Comparison of ENCODE assay signal across 10 mouse cellular contexts in the genomic region with DNA sequence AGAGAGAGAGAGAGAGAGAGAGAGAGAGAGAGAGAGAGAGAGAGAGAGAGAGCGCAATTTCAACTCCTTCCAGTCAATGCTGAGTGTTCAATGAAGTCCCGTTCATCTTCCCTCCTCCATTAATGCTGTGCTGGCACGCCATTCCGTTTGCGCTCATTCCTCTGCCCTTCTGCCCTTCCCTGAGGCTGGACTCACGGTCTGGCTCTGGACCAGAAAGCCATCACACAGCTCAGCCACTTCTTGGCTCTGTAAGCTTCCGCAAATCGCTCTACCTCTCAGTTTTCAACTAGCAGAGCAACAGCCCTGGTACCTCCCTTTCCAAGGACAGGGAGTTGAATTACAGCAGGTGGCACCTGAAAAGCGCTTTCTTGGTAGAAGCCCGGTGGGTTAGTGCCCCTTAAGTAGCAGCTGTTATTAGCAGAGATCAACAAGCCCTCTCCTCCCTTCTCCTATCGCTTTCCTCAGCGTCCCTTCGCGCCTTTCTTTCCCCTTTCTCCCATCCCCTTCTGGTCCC. TPM values are rescaled to one million over a fixed set of nuclear protein-coding genes. Genes with fewer than 3 reads are reported as not detected.
DNase-seq lines count a peak whose midpoint lies in the region; ATAC-seq and TF ChIP-seq lines count a peak whose summit lies in the region.
"Had no signal": no experiment of that assay in that cellular context is flagged by ENCODE, and none has a peak within 500 bp of the region (broad histone marks: within the 10 kb centered on the region; RNA-seq: fewer than 3 reads in every experiment).

No protein-coding gene starts in this region.

- H3K4me1 ChIP-seq in heart, embryonic 13.5 days = peaks cover 14% of the 10 kb centered on the region
- 0 out of 2 replicates have a peak, but pooled peaks cover 2% of the 10 kb centered on the region for H3K4me1 ChIP-seq in kidney, postnatal 0 days (replicated peaks; ENCODE audit: insufficient read depth, low read length)

- no peak for ATAC-seq in heart, embryonic 13.5 days (ENCODE audit: extremely low read depth, insufficient number of reproducible peaks, low FRiP score, low TSS enrichment)
- ATAC-seq in kidney, postnatal 0 days (replicated peaks; ENCODE audit: low FRiP score, low read depth) = no peak
- ATAC-seq: Patski had no signal

- no peaks in the 10 kb centered on the region for H3K36me3 ChIP-seq in heart, embryonic 13.5 days
- H3K36me3 ChIP-seq in kidney, postnatal 0 days (ENCODE audit: insufficient read depth, low read length) = no peaks in the 10 kb centered on the region

- H3K4me3 ChIP-seq in heart, embryonic 13.5 days = peak overlapping the region; percentile 41
- H3K4me3 ChIP-seq in kidney, postnatal 0 days (replicated peaks; ENCODE audit: low read depth, low read length) = peak overlapping the region; percentile 31

- peak; percentile 33 for DNase-seq in left cerebral cortex, postnatal 4 days
- no peak for DNase-seq in left cerebral cortex, adult 8-10 months (ENCODE audit: low spot score in 2 of 2)
- DNase-seq in kidney, postnatal 0 days (ENCODE audit: low spot score) = peak; percentile 12
- DNase-seq in lung, postnatal 25 days (ENCODE audit: low spot score) = peak; percentile 22
- no peak for DNase-seq in MN1 (ENCODE audit: low spot score)
- no peak for DNase-seq in right cerebral cortex, postnatal 36 days (ENCODE audit: low spot score in 2 of 2)
- no peak for DNase-seq in ovary, adult 18-20 months (ENCODE audit: low spot score)

- peaks cover 54% of the 10 kb centered on the region for H3K27me3 ChIP-seq in heart, embryonic 13.5 days (replicated peaks)
- no peaks in the 10 kb centered on the region for H3K27me3 ChIP-seq in kidney, postnatal 0 days (ENCODE audit: insufficient read depth, low read length)
- H3K27me3 ChIP-seq: Patski had no signal

- 0 out of 2 replicates have a peak overlapping the region, but pooled peaks have one; percentile 30 for H3K9ac ChIP-seq in heart, embryonic 13.5 days
- H3K9ac ChIP-seq in kidney, postnatal 0 days (ENCODE audit: low read depth, low read length) = no peak overlapping the region

- H3K27ac ChIP-seq in heart, embryonic 13.5 days (replicated peaks) = no peak overlapping the region
- no peak overlapping the region for H3K27ac ChIP-seq in kidney, postnatal 0 days

- TF ChIP-seq CTCF in kidney, postnatal 0 days (IDR thresholded peaks at IDR 0.05; ENCODE audit: low read depth) = no peak

- intact Hi-C loops in left cerebral cortex, postnatal 4 days (cut with DNase I) = loop anchor here (5.0 to 10.0 kb wide), 2 partner anchors 74 to 356 kb away; no protein-coding TSS in a partner anchor

- peak overlapping the region; percentile 65 for H3K4me2 ChIP-seq in heart, embryonic 13.5 days
- peak overlapping the region; percentile 56 for H3K4me2 ChIP-seq in kidney, postnatal 0 days (ENCODE audit: low read length)

- H3K9me3 ChIP-seq in heart, embryonic 13.5 days = no peaks in the 10 kb centered on the region
- H3K9me3 ChIP-seq in kidney, postnatal 0 days (replicated peaks; ENCODE audit: low read length) = no peaks in the 10 kb centered on the region

- 5% methylated on average over 14 of the region's 14 CpGs for WGBS in heart, embryonic 13.5 days
- 3% methylated on average over 14 of the region's 14 CpGs for WGBS in kidney, postnatal 0 days

RNA-seq across cellular contexts. Expression of gene Crym, which starts 0.6 kb away (rescaled TPM):
- total RNA-seq in left cerebral cortex, postnatal 4 days (2021) = 100 to 1,000 TPM in 1 of 2 experiments, 10 to 100 TPM in 1; 93.0 to 126 TPM
- total RNA-seq in left cerebral cortex, adult 8-10 months (2022) = 10 to 100 TPM; 71.5 to 99.6 (median 90.4) TPM
- polyA plus RNA-seq in heart, embryonic 13.5 days (2015; fragmentation: Nextera tagmentation; extraction: Ambion mirVana) = 1.7 and 1.9 TPM in 2 replicates
- 41.6 and 43.3 TPM in 2 replicates for polyA plus RNA-seq in kidney, postnatal 0 days (2015; fragmentation: Nextera tagmentation; extraction: Ambion mirVana)
- total RNA-seq: hematopoietic stem cell, adult 5-6 weeks had no signal
- polyA plus RNA-seq: Patski had no signal

RNA-seq across cellular contexts. Expression of gene Abca14, which starts 2.5 kb away (rescaled TPM):
- not detected for total RNA-seq in left cerebral cortex, postnatal 4 days (2021)
- under 1 TPM in 2 of 4 experiments, not detected in 2; 0.06 to 0.07 TPM for total RNA-seq in left cerebral cortex, adult 8-10 months (2022)
- not detected in 2 replicates for polyA plus RNA-seq in heart, embryonic 13.5 days (2015; fragmentation: Nextera tagmentation; extraction: Ambion mirVana)
- polyA plus RNA-seq in kidney, postnatal 0 days (2015; fragmentation: Nextera tagmentation; extraction: Ambion mirVana) = 0.17 and 0.20 TPM in 2 replicates
- total RNA-seq: hematopoietic stem cell, adult 5-6 weeks had no signal
- polyA plus RNA-seq: Patski had no signal

RNA-seq across cellular contexts. Expression of gene Anks4b, which starts 27.6 kb away (rescaled TPM):
- total RNA-seq in left cerebral cortex, postnatal 4 days (2021) = under 1 TPM; 0.16 to 0.32 TPM
- under 1 TPM; 0.17 to 0.46 (median 0.28) TPM for total RNA-seq in left cerebral cortex, adult 8-10 months (2022)
- polyA plus RNA-seq in heart, embryonic 13.5 days (2015; fragmentation: Nextera tagmentation; extraction: Ambion mirVana) = 0.04 and 0.05 TPM in 2 replicates
- 2.5 and 2.9 TPM in 2 replicates for polyA plus RNA-seq in kidney, postnatal 0 days (2015; fragmentation: Nextera tagmentation; extraction: Ambion mirVana)
- total RNA-seq: hematopoietic stem cell, adult 5-6 weeks had no signal
- polyA plus RNA-seq: Patski had no signal

RNA-seq across cellular contexts. Expression of gene Zp2, which starts 56.2 kb away (rescaled TPM):
- under 1 TPM; 0.44 TPM for total RNA-seq in left cerebral cortex, postnatal 4 days (2021)
- 1 to 10 TPM in 1 of 4 experiments, under 1 TPM in 1, not detected in 2; 0.41 to 1.4 TPM for total RNA-seq in left cerebral cortex, adult 8-10 months (2022)
- polyA plus RNA-seq in heart, embryonic 13.5 days (2015; fragmentation: Nextera tagmentation; extraction: Ambion mirVana) = 0.06 and 0.17 TPM in 2 replicates
- 0.06 TPM in 1 of 2 replicates, not detected in the other for polyA plus RNA-seq in kidney, postnatal 0 days (2015; fragmentation: Nextera tagmentation; extraction: Ambion mirVana)
- total RNA-seq: hematopoietic stem cell, adult 5-6 weeks had no signal
- polyA plus RNA-seq: Patski had no signal

Comparison
In these comparisons a context has a peak if more than half of its experiments do, and no peak if none do; other contexts are left out.
1. DNase-seq: peak in left cerebral cortex, postnatal 4 days (single experiment), kidney, postnatal 0 days (single experiment) and lung, postnatal 25 days (single experiment); none in left cerebral cortex, adult 8-10 months (0 of 2), MN1 (single experiment), right cerebral cortex, postnatal 36 days (0 of 2) and ovary, adult 18-20 months (single experiment).